Mouse (Mus musculus): ENCODE results near the gene Ntm.

Gene Ntm

GRCm38 (mm10) chr9:29472226-29472625, 490.7 kb downstream of the Ntm start:
- CTCF ChIA-PET: interaction anchor here in 1 of 4 experiments (0.7 kb wide), 1 partner anchor 15 kb away, joined by 3 read pairs; no protein-coding TSS in a partner anchor

GRCm38 (mm10) chr9:29464756-29465155, 498.2 kb downstream of the Ntm start:
- POLR2A ChIA-PET: no interaction called here

More at GRCm38 (mm10) chr9:29472226-29472625, 490.7 kb downstream of the Ntm start:
- POLR2A ChIA-PET: no interaction called here

GRCm38 (mm10) chr9:29462970-29463593, 499.9 kb downstream of the Ntm start:
- POLR2A ChIA-PET: no interaction called here

More at GRCm38 (mm10) chr9:29464756-29465155, 498.2 kb downstream of the Ntm start:
- CTCF ChIA-PET: no interaction called here

GRCm38 (mm10) chr9:29457976-29458572, 504.9 kb downstream of the Ntm start:
- ChIA-PET CTCF (interaction anchor here (0.5 to 2.9 kb wide), 30 partner anchors 12 to 1197 kb away, joined by 3 to 26 read pairs (median 4); no protein-coding TSS in a partner anchor), POLR2A (interaction anchor here in 2 of 4 experiments (0.6 to 2.1 kb wide), 2 partner anchors 47 to 186 kb away, joined by 3 to 6 read pairs; no protein-coding TSS in a partner anchor)

More at GRCm38 (mm10) chr9:29462970-29463593, 499.9 kb downstream of the Ntm start:
- CTCF ChIA-PET: no interaction called here

- POLR2A ChIA-PET: no interaction called here
- CTCF ChIA-PET: interaction anchor here in 2 of 4 experiments (0.5 to 0.7 kb wide), 2 partner anchors 24 to 763 kb away, joined by 3 to 4 read pairs; no protein-coding TSS in a partner anchor
Measured at GRCm38 (mm10) chr9:29456014-29456413, 506.9 kb downstream of the Ntm start.

GRCm38 (mm10) chr9:29451232-29451631, 511.7 kb downstream of the Ntm start:
- ChIA-PET POLR2A (no interaction called here), CTCF (no interaction called here)

- ChIA-PET CTCF (no interaction called here), POLR2A (interaction anchor here in 1 of 4 experiments (0.6 kb wide), 1 partner anchor 113 kb away, joined by 8 read pairs; no protein-coding TSS in a partner anchor)
Measured at GRCm38 (mm10) chr9:29444001-29444400, 518.9 kb downstream of the Ntm start.

- CTCF ChIA-PET: no interaction called here
- POLR2A ChIA-PET: no interaction called here
Measured at GRCm38 (mm10) chr9:29439401-29439800, 523.5 kb downstream of the Ntm start.

GRCm38 (mm10) chr9:29434611-29435010, 528.3 kb downstream of the Ntm start:
- ChIA-PET CTCF (interaction anchor here in 3 of 4 experiments (0.7 to 1.3 kb wide), 5 partner anchors 23 to 1173 kb away, joined by 3 to 10 read pairs (median 6); no protein-coding TSS in a partner anchor), POLR2A (interaction anchor here in 1 of 4 experiments (0.9 kb wide), 1 partner anchor 211 kb away, joined by 3 read pairs; no protein-coding TSS in a partner anchor)

- ChIA-PET POLR2A (interaction anchor here in 1 of 4 experiments (0.9 to 1.4 kb wide), 2 partner anchors 39 to 211 kb away, joined by 3 read pairs; no protein-coding TSS in a partner anchor), CTCF (interaction anchor here in 3 of 4 experiments (0.7 to 1.3 kb wide), 4 partner anchors 24 to 1172 kb away, joined by 3 to 8 read pairs (median 4); no protein-coding TSS in a partner anchor)
Measured at GRCm38 (mm10) chr9:29433910-29434309, 529.0 kb downstream of the Ntm start.

GRCm38 (mm10) chr9:29433156-29433555, 529.8 kb downstream of the Ntm start:
- POLR2A ChIA-PET: interaction anchor here in 1 of 4 experiments (0.6 to 1.4 kb wide), 3 partner anchors 18 to 1580 kb away, joined by 3 read pairs; no protein-coding TSS in a partner anchor
- CTCF ChIA-PET: interaction anchor here in 2 of 4 experiments (0.8 to 1.4 kb wide), 3 partner anchors 22 to 25 kb away, joined by 3 to 4 read pairs (median 3); no protein-coding TSS in a partner anchor

- POLR2A ChIA-PET: no interaction called here
- CTCF ChIA-PET: interaction anchor here in 3 of 4 experiments (0.6 to 1.4 kb wide), 3 partner anchors 20 to 1713 kb away, joined by 3 to 4 read pairs (median 3); no protein-coding TSS in a partner anchor
Measured at GRCm38 (mm10) chr9:29431590-29431989, 531.4 kb downstream of the Ntm start.

GRCm38 (mm10) chr9:29430189-29430588, 532.8 kb downstream of the Ntm start:
- POLR2A ChIA-PET: no interaction called here
- CTCF ChIA-PET: no interaction called here

GRCm38 (mm10) chr9:29428322-29428721, 534.6 kb downstream of the Ntm start:
- ChIA-PET CTCF (no interaction called here), POLR2A (interaction anchor here in 1 of 4 experiments (1.0 kb wide), 1 partner anchor 17 kb away, joined by 3 read pairs; no protein-coding TSS in a partner anchor)

GRCm38 (mm10) chr9:29426261-29426660, 536.7 kb downstream of the Ntm start:
- ChIA-PET POLR2A (no interaction called here), CTCF (no interaction called here)

GRCm38 (mm10) chr9:29415578-29415977, 547.4 kb downstream of the Ntm start:
- ChIA-PET POLR2A (no interaction called here), CTCF (no interaction called here)

- POLR2A ChIA-PET: no interaction called here
- CTCF ChIA-PET: interaction anchor here in 1 of 4 experiments (4.3 kb wide), 1 partner anchor 45 kb away, joined by 26 read pairs; no protein-coding TSS in a partner anchor
Measured at GRCm38 (mm10) chr9:29413126-29413525, 549.8 kb downstream of the Ntm start.

- ChIA-PET CTCF (interaction anchor here in 3 of 4 experiments (0.6 to 4.3 kb wide), 11 partner anchors 46 to 1151 kb away, joined by 3 to 26 read pairs (median 7); no protein-coding TSS in a partner anchor), POLR2A (no interaction called here)
Measured at GRCm38 (mm10) chr9:29412181-29412771, 550.7 kb downstream of the Ntm start.
